Mouse (Mus musculus) embryonic fibroblast, embryonic 13.5 days (primary cell): ENCODE measurements at regions not wholly inside any gene's neighbourhood (a gene's known extent, or its start where the extent isn't known, plus 50 kb on each side); places are given as distances from the start of the nearest gene placed in this dataset.

Experiments used
- CTCF ChIP-seq: IDR thresholded peaks from 2 replicates; pipeline ENCODE4 v1.5.1; 2011; ENCODE audit warnings: mild to moderate bottlenecking, control low read depth, low read length, moderate library complexity, borderline replicate concordance; ENCODE audit not compliant: insufficient read depth
- POLR2A ChIP-seq: IDR thresholded peaks from 2 replicates; pipeline ENCODE4 v1.6.1; 2011; ENCODE audit warnings: low read depth, mild to moderate bottlenecking, control low read depth, low read length, moderate library complexity

GRCm38 (mm10) chr13:104569765-104570164, 222.5 kb upstream of the Srek1ip1 start:
- TF ChIP-seq CTCF (no peak), POLR2A (no peak)
